Mouse (Mus musculus) liver, embryonic 14.5 days (tissue): Measurements from ENCODE around the gene Nop2.

ENCODE experiments used
- CTCF ChIP-seq: IDR thresholded peaks from 2 replicates; pipeline ENCODE4 v1.5.1; 2016; ENCODE audit warnings: antibody characterized with exemption, low read depth, control low read depth
- EP300 ChIP-seq: IDR thresholded peaks from 2 replicates; pipeline ENCODE4 v1.6.1; 2016; ENCODE audit warnings: antibody characterized with exemption, low read depth

DNA sequence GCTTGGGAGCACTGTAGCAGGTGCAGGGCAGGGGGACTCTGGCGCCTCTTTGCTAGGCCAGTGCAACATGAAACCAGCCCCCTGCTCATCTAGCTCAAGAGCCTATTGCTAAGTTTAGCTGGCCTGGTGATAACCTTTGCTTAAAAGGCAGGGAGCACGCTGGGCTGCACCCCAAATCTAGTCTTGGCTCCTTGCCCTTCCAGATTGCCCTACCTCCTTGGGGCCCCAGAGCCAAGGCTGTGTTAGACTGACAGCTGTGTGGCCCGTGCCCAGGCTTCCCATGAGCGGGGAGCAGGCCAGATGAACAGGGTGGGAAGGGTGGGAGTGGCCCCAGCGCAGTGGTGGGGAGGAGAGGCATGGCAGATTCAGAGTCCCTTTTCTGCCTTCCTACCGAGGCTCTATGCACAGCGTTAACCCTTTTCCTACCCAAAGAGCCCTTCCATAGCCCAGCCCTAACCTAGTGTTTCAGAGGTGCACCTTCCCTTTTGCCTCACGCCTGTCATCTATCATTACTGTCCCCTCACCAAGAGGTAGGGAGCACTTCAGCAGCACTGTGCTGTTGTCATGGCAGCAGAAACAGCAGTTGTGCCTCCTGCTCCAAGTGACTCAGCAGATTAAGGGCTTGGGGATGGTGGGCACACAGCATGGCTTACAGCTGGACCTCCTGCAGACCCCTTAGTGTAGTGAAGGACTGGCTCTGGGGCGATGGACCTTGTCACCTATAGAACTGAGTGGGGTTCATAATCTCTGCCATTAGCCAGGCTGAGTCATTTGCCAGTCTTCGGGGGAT lies 35.3 kb downstream of the Nop2 start:
- TF ChIP-seq CTCF, result no peak
- no peak for TF ChIP-seq EP300
